Mouse (Mus musculus) olfactory bulb, adult 2 months (tissue): ENCODE measurements around the gene Dus1l. TPM values are rescaled to one million over a fixed set of nuclear protein-coding genes. Genes with fewer than 3 reads are reported as not detected.
"Not testable (repeated sequence)": the region's sequence is repeated elsewhere in the genome, so short reads cannot be mapped to it uniquely, and the experiment has no call there.

ENCODE experiments used
- H3K27ac ChIP-seq: fragments of 200-500 bp; 2 replicates; pipeline ENCODE4 v1.5.1; 2012; ENCODE audit warnings: low read depth, low read length; ENCODE audit not compliant: insufficient read depth
- H3K4me1 ChIP-seq: fragments of 200-500 bp; 2 replicates; pipeline ENCODE4 v1.6.1; 2012; ENCODE audit warnings: low read length; ENCODE audit not compliant: control insufficient read depth, insufficient read depth
- H3K4me3 ChIP-seq: fragments of 200-500 bp; 2 replicates; pipeline ENCODE4 v1.5.1; 2012; ENCODE audit warnings: mild to moderate bottlenecking, low read depth, low read length, moderate library complexity; ENCODE audit not compliant: insufficient read depth
- CTCF ChIP-seq: fragments of 200-500 bp; IDR thresholded peaks from 2 replicates; pipeline ENCODE4 v1.5.1; 2012; ENCODE audit warnings: low read depth, mild to moderate bottlenecking, low read length, moderate library complexity; ENCODE audit not compliant: insufficient read depth
- POLR2A ChIP-seq: fragments of 200-500 bp; IDR thresholded peaks from 2 replicates; pipeline ENCODE4 v1.6.1; 2012; ENCODE audit warnings: mild to moderate bottlenecking, low read depth, low read length, moderate library complexity; ENCODE audit not compliant: insufficient read depth
- WGBS: fragments of 180-500 bp; shearing (Covaris S2); methylation state at CpG from one replicate; pipeline ENCODE4 v1.1.7; 2018; 5-methylcytosine and 5-hydroxymethylcytosine counted together
- polyA plus RNA-seq: library from polyadenylated mRNA; stranded (reverse); fragments of >200 nt; gene quantifications from 2 replicates; pipeline ENCODE4 v1.2.4, GENCODE M21; 2012; ENCODE audit warnings: low replicate concordance; ENCODE audit not compliant: missing spikeins, insufficient read depth, insufficient read length

Dus1l gene
- polyA plus RNA-seq = not detected in 2 replicates

DNA sequence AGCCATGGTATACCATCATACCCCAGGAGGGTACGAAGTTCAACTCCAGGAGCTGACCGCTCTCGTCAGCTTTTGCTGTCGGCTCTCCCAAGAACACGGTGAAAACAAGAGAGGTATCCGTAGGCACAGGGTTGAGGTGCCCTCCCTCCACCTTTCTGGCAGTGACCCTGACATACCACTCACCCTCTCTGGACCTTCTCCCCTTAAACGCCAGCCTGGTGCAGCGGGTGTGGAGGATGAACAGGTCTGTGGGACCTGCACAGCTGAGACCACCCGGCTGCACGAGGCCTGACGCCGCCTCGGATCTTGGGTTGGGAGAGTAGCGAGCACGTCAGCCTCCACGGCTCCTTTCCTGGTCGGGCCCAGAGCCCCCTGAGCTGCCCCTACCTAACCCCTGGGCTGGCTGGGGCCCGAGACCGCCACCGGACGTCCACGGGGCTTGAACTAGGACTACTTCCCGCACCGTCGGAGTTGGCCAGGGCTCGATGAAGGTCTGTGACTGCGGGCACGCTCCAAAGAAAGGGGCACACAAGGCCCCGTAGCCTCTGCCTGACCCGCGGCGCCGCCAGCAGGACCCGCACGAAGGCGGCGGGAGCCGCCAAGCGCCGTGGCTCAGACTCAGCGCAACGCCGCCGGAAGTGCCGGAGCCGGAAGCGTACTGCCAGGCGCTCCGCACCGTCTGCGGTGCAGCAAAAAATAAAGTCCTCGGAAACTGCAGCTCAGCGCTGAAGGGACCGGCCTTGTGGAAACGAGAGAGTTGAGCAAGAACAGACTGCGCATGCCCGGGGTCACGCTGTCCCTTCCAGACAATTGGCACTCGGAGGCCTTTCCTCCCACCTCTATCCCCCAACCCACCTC lies at the start of gene Dus1l:
Dus1l (minus strand) TSS at position 648 of the 858 bp plus-strand sequence.
- Histone ChIP-seq H3K4me1 (peaks cover 11% of the 10 kb centered on the region), H3K4me3 (peak within 1 kb of the TSS; percentile 89), H3K27ac (peak within 1 kb of the TSS; percentile 66)
- WGBS = 2% methylated on average over 59 of the region's 59 CpGs
- TF ChIP-seq POLR2A = peak; percentile 95
- 0 out of 2 replicates have a peak, but pooled peaks have one; percentile 4 for TF ChIP-seq CTCF

GRCm38 (mm10) chr11:120844329-120844728 lies 48.1 kb upstream of the Dus1l start:
- Histone ChIP-seq H3K27ac (no peak overlapping the region), H3K4me1 (peaks cover 5% of the 10 kb centered on the region; the same call in 1 of the 2 replicates), H3K4me3 (no peak overlapping the region)
- TF ChIP-seq CTCF (no peak), POLR2A (no peak)
- 96% methylated on average over 4 of the region's 4 CpGs for WGBS

GRCm38 (mm10) chr11:120833555-120834280 lies 37.5 kb upstream of the Dus1l start:
- peak overlapping the region; percentile 27; the same call in 1 of the 2 replicates for H3K27ac ChIP-seq
- WGBS = 30% methylated on average over 8 of the region's 8 CpGs

DNA sequence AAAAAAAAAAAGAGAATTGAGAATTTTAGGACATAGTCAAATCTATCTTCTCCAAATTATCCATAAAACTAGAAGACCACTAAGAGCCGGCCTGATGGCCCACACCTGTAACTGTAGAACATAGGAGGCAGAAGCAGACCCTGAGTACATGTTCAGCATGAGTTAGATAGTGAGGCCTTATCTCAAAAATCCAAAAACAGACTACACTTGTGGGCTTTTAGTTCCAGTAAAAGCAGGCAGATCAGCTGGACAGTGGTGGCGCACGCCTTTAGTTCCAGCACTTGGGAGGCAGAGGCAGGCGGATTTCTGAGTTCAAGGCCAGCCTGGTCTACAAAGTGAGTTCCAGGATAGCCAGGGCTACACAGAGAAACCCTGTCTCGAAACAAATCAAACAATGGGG lies 36.8 kb upstream of the Dus1l start:
- not testable (repeated sequence) for H3K4me1 ChIP-seq, H3K27ac ChIP-seq, H3K4me3 ChIP-seq
- 89% methylated on average over 5 of the region's 5 CpGs for WGBS

More at GRCm38 (mm10) chr11:120833555-120834280, 37.5 kb upstream of the Dus1l start:
- Histone ChIP-seq H3K4me1 (peaks cover 2% of the 10 kb centered on the region; the same call in 1 of the 2 replicates), H3K4me3 (no peak overlapping the region)
- TF ChIP-seq CTCF (no peak), POLR2A (no peak)

GRCm38 (mm10) chr11:120831659-120832440 lies 35.6 kb upstream of the Dus1l start:
- Histone ChIP-seq H3K4me3 (no peak overlapping the region), H3K27ac (no peak overlapping the region), H3K4me1 (peaks cover 2% of the 10 kb centered on the region; the same call in 1 of the 2 replicates)
- TF ChIP-seq CTCF (no peak), POLR2A (no peak)
- WGBS = 68% methylated on average over 3 of the region's 3 CpGs

DNA sequence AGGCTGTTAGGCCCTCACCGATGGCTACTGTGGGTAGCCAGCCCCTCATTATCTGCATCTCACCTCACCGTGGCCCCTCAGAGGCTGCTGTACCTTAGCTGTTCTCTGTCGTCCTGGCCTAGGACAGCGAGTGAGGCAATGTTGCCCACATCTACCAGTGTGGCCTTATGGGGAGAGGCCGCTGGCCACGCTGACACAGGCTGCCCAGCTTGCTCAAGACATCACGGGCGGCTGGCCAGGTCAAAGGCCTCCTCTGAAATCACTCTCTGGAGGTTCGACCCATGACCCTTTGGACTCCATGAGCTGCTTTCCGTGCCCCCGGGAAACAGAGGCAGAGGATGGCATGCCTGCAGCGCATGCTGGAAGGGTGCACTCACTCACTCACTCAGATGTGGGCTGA lies 34.5 kb upstream of the Dus1l start:
- Histone ChIP-seq H3K4me1 (peaks cover 3% of the 10 kb centered on the region), H3K4me3 (no peak overlapping the region), H3K27ac (no peak overlapping the region)
- TF ChIP-seq CTCF (no peak), POLR2A (no peak)
- 91% methylated on average over 12 of the region's 12 CpGs for WGBS

GRCm38 (mm10) chr11:120829757-120830532 lies 33.7 kb upstream of the Dus1l start:
- Histone ChIP-seq H3K4me3 (no peak overlapping the region), H3K4me1 (peaks cover 10% of the 10 kb centered on the region), H3K27ac (no peak overlapping the region)
- TF ChIP-seq POLR2A = no peak
- TF ChIP-seq CTCF = no peak
- 87% methylated on average over 10 of the region's 10 CpGs for WGBS

DNA sequence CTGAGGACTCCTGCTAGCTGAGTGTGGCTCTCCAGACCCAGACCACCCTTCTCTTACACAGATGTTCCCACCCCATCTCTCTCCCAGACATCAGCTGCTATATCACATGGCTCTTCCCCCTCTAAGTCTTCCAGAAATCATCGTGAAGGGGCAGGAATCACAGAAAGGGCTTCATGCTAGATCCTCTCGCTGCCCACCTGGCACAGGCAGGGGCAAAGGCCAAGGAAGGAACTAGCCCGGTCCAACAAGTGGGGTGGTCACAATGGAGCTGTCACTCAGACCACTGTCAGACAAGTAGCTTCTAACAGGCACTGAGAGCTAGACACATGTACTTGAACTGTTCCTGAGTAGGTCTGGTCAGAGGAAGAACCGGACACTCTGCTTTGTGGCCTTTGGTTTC lies 32.2 kb upstream of the Dus1l start:
- 73% methylated on average over 4 of the region's 4 CpGs for WGBS
- Histone ChIP-seq H3K4me1 (peaks cover 11% of the 10 kb centered on the region), H3K27ac (no peak overlapping the region), H3K4me3 (no peak overlapping the region)
- no peak for TF ChIP-seq POLR2A
- TF ChIP-seq CTCF = no peak
